Mouse (Mus musculus) embryo, embryonic 10 days (tissue): ENCODE measurements around the gene 1600014C23Rik.

Experiments used
- DNase-seq: peaks from one replicate; pipeline ENCODE4 v3.0.0-alpha.2; 2015; ENCODE audit warnings: low spot score

1600014C23Rik gene

GRCm38 (mm10) chr17:45752053-45752452 is 18.4 kb upstream of the 1600014C23Rik start:
- DNase-seq, result no peak

GRCm38 (mm10) chr17:45751359-45751758 is 17.7 kb upstream of the 1600014C23Rik start:
- no peak for DNase-seq

- no peak for DNase-seq
Observed at GRCm38 (mm10) chr17:45749100-45749499, 15.5 kb upstream of the 1600014C23Rik start.

DNA sequence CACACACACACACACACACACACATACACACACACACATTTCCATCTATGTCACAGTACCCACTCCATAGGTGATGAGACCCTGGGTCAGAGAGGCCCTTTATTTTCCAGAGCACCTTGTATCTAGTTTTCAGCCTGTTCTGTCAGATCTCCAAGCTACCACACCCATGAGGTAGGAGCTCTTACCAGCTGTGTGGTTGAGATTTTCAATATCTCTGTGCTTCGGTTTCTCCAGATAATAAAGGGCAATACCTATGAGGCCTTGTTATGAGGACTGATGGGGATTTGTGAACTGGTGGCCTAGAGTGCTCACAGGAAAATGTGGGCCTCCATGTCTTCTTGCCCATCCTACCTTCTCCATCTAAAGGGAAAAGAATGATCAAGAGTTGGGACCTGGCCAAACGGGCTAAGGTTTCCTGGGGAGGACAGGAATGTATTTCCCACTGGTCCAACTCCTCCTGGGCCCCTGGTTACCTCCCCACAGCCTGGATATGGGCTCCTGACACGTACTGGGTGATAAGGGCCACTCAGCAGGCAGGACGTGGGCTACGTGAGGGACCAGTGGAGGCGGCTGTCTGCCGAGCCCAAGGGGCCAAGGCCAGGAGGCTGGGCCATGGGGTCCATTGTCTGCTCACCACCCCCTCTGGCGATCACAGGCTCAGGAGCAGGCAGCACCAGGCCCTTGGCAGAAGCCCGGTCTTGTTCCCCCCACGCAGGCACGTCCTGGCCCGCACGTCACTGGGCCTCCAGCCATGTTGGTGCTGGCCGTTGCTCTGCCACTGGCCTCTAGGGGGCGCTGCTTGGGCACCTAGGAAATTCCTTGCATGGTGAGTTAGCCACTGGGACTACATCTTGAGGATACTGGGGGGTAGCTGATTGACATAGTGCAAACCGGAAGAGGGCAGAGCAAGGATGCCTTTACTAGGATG is 14.5 kb upstream of the 1600014C23Rik start:
- DNase-seq, result peak; percentile 35

GRCm38 (mm10) chr17:45747293-45747692 is 13.6 kb upstream of the 1600014C23Rik start:
- no peak for DNase-seq

DNA sequence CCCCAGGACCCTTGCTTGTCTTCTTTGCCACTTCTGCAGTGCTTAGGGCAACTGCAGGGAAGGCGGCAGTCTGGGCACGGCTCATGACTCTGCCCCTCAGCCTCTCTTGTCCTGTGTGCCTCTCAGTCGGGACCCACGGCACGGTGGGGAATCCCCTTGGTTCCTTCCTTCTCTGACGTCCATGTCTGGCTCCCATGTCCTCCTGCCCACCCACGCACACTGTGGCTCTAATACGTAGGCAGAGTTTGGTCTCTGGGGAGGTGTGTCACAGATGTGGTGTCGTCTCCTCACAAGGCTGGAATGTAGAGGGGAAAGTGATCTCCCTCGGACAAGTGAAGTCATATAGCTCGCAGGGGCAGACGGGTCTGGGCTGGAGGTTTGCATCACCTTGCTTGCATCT is 13.1 kb upstream of the 1600014C23Rik start:
- no peak for DNase-seq

DNA sequence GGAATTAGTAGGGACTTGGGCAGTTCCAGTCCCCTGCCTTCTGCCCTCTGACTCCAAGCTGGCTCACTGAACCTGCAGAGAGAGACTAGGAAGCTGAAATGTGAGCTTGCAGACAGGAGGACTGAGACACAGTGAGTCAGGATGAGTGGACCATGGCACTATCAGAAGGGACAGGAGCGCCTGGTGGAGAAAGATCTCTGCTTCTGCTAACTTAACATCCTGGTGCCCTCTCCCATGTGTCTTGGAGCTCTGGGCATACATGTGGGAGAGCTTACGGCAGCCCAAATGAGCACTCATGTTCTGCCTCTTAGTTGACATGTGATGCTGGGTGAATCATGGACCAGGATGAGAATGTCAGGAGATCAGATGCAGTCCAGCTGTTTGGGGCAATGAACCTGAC is 12.0 kb upstream of the 1600014C23Rik start:
- DNase-seq, result no peak

DNA sequence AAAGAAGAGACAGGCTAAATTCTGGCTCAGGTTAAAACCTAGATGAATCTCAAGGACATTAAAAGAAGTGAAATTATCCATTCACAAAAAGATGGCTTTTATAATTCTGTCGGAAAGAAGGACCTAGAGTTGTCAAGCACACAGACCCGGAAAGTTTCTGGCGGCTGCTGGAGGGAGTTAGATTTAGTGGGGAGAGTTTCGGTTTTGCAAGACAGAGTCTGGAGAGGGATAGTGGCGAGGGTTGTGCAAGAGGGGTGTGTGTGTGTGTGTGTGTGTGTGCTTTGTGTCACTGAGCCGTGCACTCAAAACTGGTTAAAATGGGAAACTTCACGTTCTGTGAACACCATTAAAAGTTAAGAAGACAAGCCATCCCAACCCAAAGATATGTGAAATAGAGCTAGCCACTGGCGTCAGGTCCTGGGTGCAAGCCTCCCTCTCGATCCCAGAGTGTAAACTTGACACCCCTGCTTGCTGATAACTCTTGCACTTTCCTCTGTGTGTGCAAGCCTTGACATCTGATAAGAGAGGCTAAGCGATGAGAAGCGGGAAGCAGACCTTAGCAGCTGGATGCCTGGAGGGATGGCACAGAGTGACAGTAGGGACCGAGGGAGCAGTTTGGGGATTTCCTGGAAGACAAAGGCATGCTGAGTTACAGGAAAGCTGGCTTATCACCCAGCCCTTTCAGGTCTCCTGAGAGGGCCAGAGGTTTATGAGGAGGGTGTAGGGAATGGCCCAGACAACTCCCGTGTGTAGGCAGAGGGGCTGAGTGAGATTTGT is 8.9 kb upstream of the 1600014C23Rik start:
- no peak for DNase-seq

GRCm38 (mm10) chr17:45737078-45737601 is 3.5 kb upstream of the 1600014C23Rik start:
- peak; percentile 52 for DNase-seq

DNA sequence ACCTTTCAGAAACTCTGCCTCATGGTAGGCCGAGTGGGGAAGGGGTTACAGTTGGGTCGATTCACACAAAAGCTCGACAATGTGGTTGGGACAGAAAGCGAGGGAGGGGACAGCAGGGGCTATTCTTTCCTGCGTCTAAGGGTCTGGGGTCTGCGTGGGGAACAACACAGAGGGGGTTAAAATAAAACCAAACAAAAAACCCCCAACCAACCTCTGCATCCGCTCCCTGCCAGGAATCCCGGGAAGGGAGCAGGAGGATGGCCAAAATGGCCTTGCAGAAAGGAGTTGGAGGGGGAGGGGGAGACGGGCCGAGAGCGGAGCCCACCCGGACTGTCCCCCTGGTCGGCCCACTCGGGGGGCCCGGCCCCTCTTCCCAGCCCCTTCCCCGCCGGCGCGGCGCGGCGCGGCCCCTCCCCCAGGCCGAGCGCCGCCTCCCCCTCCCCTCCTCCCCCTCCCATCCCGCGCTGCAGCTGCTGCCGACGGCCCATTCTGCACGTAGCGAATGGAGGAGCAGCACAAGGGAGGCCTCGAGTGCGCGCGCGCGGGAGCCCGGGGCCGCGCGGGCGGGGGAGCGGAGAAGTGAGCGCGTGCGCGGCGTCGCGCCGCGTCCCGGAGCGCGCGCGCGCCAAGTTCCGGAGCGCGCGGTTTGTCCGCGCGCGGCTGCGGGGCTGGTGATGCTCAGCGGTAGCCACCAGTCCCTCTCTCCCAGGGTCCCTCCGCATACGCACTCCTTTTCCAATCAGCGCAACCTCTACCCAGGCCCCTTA is 2.9 kb upstream of the 1600014C23Rik start:
- DNase-seq, result peak; percentile 94

DNA sequence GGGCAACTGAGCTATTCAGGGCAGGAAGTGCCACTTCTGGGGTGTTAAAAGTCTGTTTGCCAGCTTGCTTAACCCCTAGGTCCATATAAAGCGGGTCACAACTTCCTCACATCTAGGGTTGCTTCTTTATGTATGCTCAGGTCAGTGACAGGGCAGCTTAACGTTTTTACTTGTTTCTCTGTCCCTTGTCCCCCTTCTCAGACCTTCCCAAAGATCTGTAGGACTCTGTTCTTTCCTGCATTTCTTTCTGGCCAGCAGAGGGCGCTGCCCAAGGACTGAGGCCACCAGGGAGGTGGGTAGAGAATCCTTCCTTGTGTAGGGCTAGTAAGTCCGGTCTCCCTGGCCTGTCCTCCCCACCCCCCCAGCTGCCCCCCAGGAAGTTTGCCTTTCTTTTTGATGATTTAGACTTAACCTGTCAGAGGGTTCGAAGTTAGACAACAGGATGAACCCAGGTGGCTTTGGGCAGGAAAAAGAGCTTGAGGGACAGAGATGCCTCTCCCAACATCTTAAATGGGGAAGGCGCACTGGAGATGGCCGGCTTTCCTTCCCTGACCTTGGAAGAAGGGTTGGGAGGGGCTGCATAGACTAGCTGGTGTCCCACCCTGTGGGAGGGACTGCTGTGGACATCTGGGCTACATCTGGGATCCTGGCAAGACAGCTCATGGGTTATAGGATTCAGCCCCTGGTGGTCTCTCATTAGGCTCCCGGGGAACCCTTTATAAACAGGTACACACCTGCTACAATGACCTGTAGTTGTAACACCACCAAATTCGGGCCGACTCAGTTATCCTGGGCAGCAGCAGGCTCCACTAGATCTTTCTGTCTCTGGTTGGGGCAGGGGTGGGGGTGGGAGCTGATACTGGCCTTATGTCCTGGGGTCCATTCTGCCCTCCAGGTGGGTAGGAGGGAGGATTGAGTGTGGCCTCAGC is 2.0 kb upstream of the 1600014C23Rik start:
- DNase-seq, result peak; percentile 92

GRCm38 (mm10) chr17:45734881-45735280 is 1.2 kb upstream of the 1600014C23Rik start:
- DNase-seq, result no peak

DNA sequence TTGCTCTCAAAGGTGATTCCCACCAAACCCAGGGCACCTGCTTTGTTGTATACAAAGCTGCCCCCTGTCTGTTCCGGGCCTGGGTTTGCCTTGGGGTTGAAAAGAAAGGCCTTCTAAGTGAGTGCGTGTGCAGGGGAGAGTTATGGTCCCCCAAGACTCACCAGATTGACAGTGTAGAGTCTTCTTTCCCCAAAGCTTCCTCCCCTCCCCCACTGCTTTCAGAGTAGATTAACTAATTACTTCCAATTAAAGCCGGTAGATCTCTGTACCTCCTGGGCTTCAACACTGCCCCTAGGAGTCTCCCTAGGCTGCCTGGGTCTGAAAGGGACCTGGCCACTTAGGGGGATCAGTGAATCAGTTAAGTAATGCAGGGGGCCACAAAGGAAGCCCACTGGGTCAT is 689 bp upstream of the 1600014C23Rik start:
- DNase-seq, result no peak

- DNase-seq, result no peak
Observed at GRCm38 (mm10) chr17:45733038-45733734, 458 bp downstream of the 1600014C23Rik start.

- DNase-seq, result peak; percentile 90
Observed at GRCm38 (mm10) chr17:45731172-45731864, 2.3 kb downstream of the 1600014C23Rik start.

GRCm38 (mm10) chr17:45730696-45731095 is 2.9 kb downstream of the 1600014C23Rik start:
- DNase-seq, result no peak

DNA sequence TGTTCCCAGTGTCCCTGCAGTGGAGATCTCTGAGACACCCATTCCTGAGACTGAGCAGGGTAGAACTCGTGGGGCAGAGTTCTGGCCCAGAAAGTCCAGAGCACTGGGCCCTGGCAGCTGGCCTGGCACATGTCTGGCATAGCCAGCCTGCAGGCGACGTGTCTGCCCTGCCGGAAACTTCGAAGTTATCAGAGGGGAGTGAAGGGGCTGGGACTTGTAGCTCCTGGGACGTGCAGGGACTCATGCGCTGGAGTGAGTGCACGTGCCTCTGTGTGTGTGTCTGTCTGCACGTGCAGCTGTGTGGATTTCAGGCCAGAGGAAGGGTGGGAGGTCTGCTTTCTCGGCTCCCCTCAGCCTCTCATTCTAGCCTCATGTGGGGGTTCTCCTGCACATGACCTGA is 4.3 kb downstream of the 1600014C23Rik start:
- peak; percentile 43 for DNase-seq

DNA sequence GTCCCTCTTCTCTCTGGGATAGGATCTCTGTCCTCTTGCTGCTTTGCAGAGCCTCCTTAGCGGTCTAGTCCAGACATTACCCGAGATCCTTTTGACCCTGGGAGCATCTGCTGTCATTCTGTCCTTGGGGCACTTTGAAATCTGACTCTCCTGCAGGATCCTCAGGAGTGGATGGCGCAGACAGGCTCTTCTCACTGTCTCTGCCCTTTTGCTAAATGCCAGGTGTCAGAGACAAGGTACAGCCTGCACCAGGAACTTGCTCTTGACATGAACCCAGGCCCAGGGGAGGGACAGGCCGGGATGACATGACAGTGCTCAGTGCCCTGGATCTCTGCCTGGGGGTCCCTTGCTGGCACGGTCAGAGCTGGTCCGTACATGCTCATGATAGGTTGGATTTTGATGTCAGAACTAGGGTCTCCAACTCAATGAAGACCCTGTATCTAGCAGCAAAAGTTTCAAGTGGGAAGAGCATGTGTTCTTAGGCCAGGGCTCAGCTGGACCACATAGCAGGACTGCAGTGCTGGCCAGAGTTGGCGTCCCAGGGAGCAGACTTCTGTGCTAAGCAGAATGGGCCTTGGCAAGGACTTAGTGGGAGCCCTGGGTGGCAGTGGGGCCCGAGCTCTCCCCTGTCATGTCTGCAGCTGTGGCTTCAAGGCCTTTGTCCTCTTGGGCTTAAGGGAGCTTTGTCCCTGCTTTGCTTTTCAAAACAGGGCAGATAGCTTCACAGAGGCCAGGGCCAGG is 5.5 kb downstream of the 1600014C23Rik start:
- peak; percentile 37 for DNase-seq

GRCm38 (mm10) chr17:45727481-45727880 is 6.2 kb downstream of the 1600014C23Rik start:
- DNase-seq, result no peak
